17 mouse cellular contexts compared by ENCODE assay signal in genomic region chr3:100989417-100989816, GRCm38 (mm10). TPM values are rescaled to one million over a fixed set of nuclear protein-coding genes. Genes with fewer than 3 reads are reported as not detected.
A peak's percentile ranks its signal among the peaks of the same experiment; 100 is the strongest.
DNase-seq lines count a peak whose midpoint lies in the region; ATAC-seq and TF ChIP-seq lines count a peak whose summit lies in the region.
"Had no signal": no experiment of that assay in that cellular context is flagged by ENCODE, and none has a peak within 500 bp of the region (broad histone marks: within the 10 kb centered on the region; RNA-seq: fewer than 3 reads in every experiment).

No protein-coding gene starts in this region.

- peak; percentile 22; the same call in 1 of the 2 replicates for TF ChIP-seq CTCF in kidney, postnatal 0 days (IDR thresholded peaks at IDR 0.05; ENCODE audit: low read depth)
- peak; percentile 35 for TF ChIP-seq CTCF in hindbrain, postnatal 0 days (IDR thresholded peaks at IDR 0.05; ENCODE audit: low read depth)

- no peaks in the 10 kb centered on the region for H3K36me3 ChIP-seq in kidney, postnatal 0 days (ENCODE audit: insufficient read depth, low read length)
- no peaks in the 10 kb centered on the region for H3K36me3 ChIP-seq in hindbrain, postnatal 0 days (ENCODE audit: insufficient read depth, low read length)
- H3K36me3 ChIP-seq: forebrain, embryonic 12.5 days; heart, embryonic 13.5 days; hindbrain, embryonic 15.5 days; kidney, embryonic 15.5 days; liver, embryonic 15.5 days had no signal

- H3K27ac ChIP-seq in kidney, postnatal 0 days = no peak overlapping the region
- H3K27ac ChIP-seq in hindbrain, postnatal 0 days = no peak overlapping the region
- H3K27ac ChIP-seq: forebrain, embryonic 12.5 days; heart, embryonic 13.5 days; hindbrain, embryonic 15.5 days; kidney, embryonic 15.5 days; liver, embryonic 15.5 days had no signal

- no peak overlapping the region for H3K9ac ChIP-seq in kidney, postnatal 0 days (ENCODE audit: low read depth, low read length)
- H3K9ac ChIP-seq in hindbrain, postnatal 0 days (replicated peaks; ENCODE audit: low read length) = no peak overlapping the region
- H3K9ac ChIP-seq: forebrain, embryonic 12.5 days; heart, embryonic 13.5 days; hindbrain, embryonic 15.5 days; kidney, embryonic 15.5 days; liver, embryonic 15.5 days had no signal

- no peak overlapping the region for H3K4me3 ChIP-seq in kidney, postnatal 0 days (replicated peaks; ENCODE audit: low read depth, low read length)
- H3K4me3 ChIP-seq in hindbrain, postnatal 0 days (ENCODE audit: low read length) = no peak overlapping the region
- H3K4me3 ChIP-seq: forebrain, embryonic 12.5 days; heart, embryonic 13.5 days; hindbrain, embryonic 15.5 days; kidney, embryonic 15.5 days; liver, embryonic 15.5 days had no signal

- 34% methylated on average over 12 of the region's 12 CpGs for WGBS in kidney, postnatal 0 days
- WGBS in hindbrain, postnatal 0 days = 26% methylated on average over 12 of the region's 12 CpGs

- no peaks in the 10 kb centered on the region for H3K9me3 ChIP-seq in kidney, postnatal 0 days (replicated peaks; ENCODE audit: low read length)
- H3K9me3 ChIP-seq in hindbrain, postnatal 0 days (ENCODE audit: low read length) = no peaks in the 10 kb centered on the region
- H3K9me3 ChIP-seq: forebrain, embryonic 12.5 days; heart, embryonic 13.5 days; hindbrain, embryonic 15.5 days; kidney, embryonic 15.5 days; liver, embryonic 15.5 days had no signal

- H3K4me2 ChIP-seq in kidney, postnatal 0 days (ENCODE audit: low read length) = no peak overlapping the region
- H3K4me2 ChIP-seq in hindbrain, postnatal 0 days (ENCODE audit: low read depth, low read length) = no peak overlapping the region
- H3K4me2 ChIP-seq: forebrain, embryonic 12.5 days; heart, embryonic 13.5 days; hindbrain, embryonic 15.5 days; kidney, embryonic 15.5 days; liver, embryonic 15.5 days had no signal

- H3K27me3 ChIP-seq in kidney, postnatal 0 days (ENCODE audit: insufficient read depth, low read length) = no peaks in the 10 kb centered on the region
- no peaks in the 10 kb centered on the region for H3K27me3 ChIP-seq in hindbrain, postnatal 0 days (ENCODE audit: insufficient read depth, low read length)
- H3K27me3 ChIP-seq: heart, embryonic 13.5 days; hindbrain, embryonic 15.5 days; kidney, embryonic 15.5 days; liver, embryonic 15.5 days; Patski had no signal

- no peak for ATAC-seq in kidney, postnatal 0 days (replicated peaks; ENCODE audit: low FRiP score, low read depth)
- ATAC-seq in hindbrain, postnatal 0 days = peak; percentile 46; the same call in 1 of the 2 replicates
- ATAC-seq in megakaryocyte, adult 5-6 weeks (ENCODE audit: poor library complexity, severe bottlenecking) = no peak

- DNase-seq in cerebellum, postnatal 10 days = peak; percentile 53 to 56
- DNase-seq in cerebellum, adult 18-20 months = no peak
- DNase-seq in kidney, postnatal 0 days (ENCODE audit: low spot score) = peak; percentile 36
- no peak for DNase-seq in kidney, postnatal 14 days
- peak; percentile 30 for DNase-seq in Muller cell, postnatal 12 days (ENCODE audit: inconsistent ontology term)
- DNase-seq in hindbrain, postnatal 0 days (ENCODE audit: low spot score) = peak; percentile 41
- no peak for DNase-seq in lung, postnatal 4 days
- DNase-seq: adrenal gland, adult 2 months; lung, postnatal 36 days; thymus, postnatal 4 days had no signal

- no peaks in the 10 kb centered on the region; the same call in 1 of the 2 replicates for H3K4me1 ChIP-seq in kidney, postnatal 0 days (replicated peaks; ENCODE audit: insufficient read depth, low read length)
- H3K4me1 ChIP-seq in hindbrain, postnatal 0 days (ENCODE audit: insufficient read depth, low read length) = no peaks in the 10 kb centered on the region; the same call in none of the 2 replicates
- H3K4me1 ChIP-seq: liver, embryonic 15.5 days had no signal

RNA-seq across cellular contexts. Expression of gene Ttf2, which starts 20.0 kb away (rescaled TPM):
- polyA plus RNA-seq in kidney, postnatal 0 days (2015; fragmentation: Nextera tagmentation; extraction: Ambion mirVana) = 8.5 and 9.6 TPM in 2 replicates
- total RNA-seq in hindbrain, postnatal 0 days (2014; rRNA removed) = 6.7 and 8.4 TPM in 2 replicates
- 3.3 and 3.9 TPM in 2 replicates for polyA plus RNA-seq in hindbrain, postnatal 0 days (2015; fragmentation: Nextera tagmentation; extraction: Ambion mirVana)
- 16.0 and 20.7 TPM in 2 replicates for total RNA-seq in megakaryocyte, adult 5-6 weeks (2015)
- total RNA-seq in megakaryocyte, adult 5-6 weeks (2017) = 23.8 and 24.6 TPM in 2 replicates

RNA-seq across cellular contexts. Expression of gene Cd101, which starts 39.9 kb away (rescaled TPM):
- polyA plus RNA-seq in kidney, postnatal 0 days (2015; fragmentation: Nextera tagmentation; extraction: Ambion mirVana) = 0.19 TPM in 1 of 2 replicates, not detected in the other
- total RNA-seq in hindbrain, postnatal 0 days (2014; rRNA removed) = 0.36 and 0.68 TPM in 2 replicates
- polyA plus RNA-seq in hindbrain, postnatal 0 days (2015; fragmentation: Nextera tagmentation; extraction: Ambion mirVana) = 0.13 TPM in 1 of 2 replicates, not detected in the other
- 3.5 and 3.7 TPM in 2 replicates for total RNA-seq in megakaryocyte, adult 5-6 weeks (2015)
- total RNA-seq in megakaryocyte, adult 5-6 weeks (2017) = 9.7 and 12.6 TPM in 2 replicates
- polyA plus RNA-seq: Patski had no signal

Comparison
In these comparisons a context has a peak if more than half of its experiments do, and no peak if none do; other contexts are left out.
1. DNase-seq: peak in cerebellum, postnatal 10 days (2 of 2), kidney, postnatal 0 days (single experiment), Muller cell, postnatal 12 days (single experiment) and hindbrain, postnatal 0 days (single experiment); none in cerebellum, adult 18-20 months (0 of 2), kidney, postnatal 14 days (single experiment) and lung, postnatal 4 days (0 of 2).